Mouse (Mus musculus) heart, postnatal 0 days (tissue): ENCODE data around the gene 1110008L16Rik. TPM values are rescaled to one million over a fixed set of nuclear protein-coding genes. Genes with fewer than 3 reads are reported as not detected.
A peak's percentile ranks its signal among the peaks of the same experiment; 100 is the strongest.

Experiments
- ATAC-seq: fragments of 200-750 bp; cut with Nextera tagmentation; 2 replicates; pipeline ENCODE4 v1.8.0; 2017; ENCODE audit warnings: low read depth, moderate number of reproducible peaks, moderate library complexity; ENCODE audit not compliant: insufficient read depth
- DNase-seq: peaks from one replicate; pipeline ENCODE4 v3.0.0-alpha.2; 2016; ENCODE audit warnings: low spot score
- H3K27ac ChIP-seq: fragments of 300-500 bp; sonication (generic); 2 replicates; pipeline ENCODE4 v1.5.1; 2014; ENCODE audit warnings: low read depth, mild to moderate bottlenecking
- H3K27me3 ChIP-seq: fragments of 300-500 bp; sonication (generic); 2 replicates; pipeline ENCODE4 v1.6.1; 2014; ENCODE audit warnings: low read length, mixed read lengths; ENCODE audit not compliant: control insufficient read depth, insufficient read depth
- H3K36me3 ChIP-seq: fragments of 300-500 bp; sonication (generic); replicated peaks from 2 replicates; pipeline ENCODE4 v1.6.1; 2014; ENCODE audit warnings: low read length, mixed read lengths; ENCODE audit not compliant: control insufficient read depth, insufficient read depth
- H3K4me1 ChIP-seq: fragments of 300-500 bp; sonication (generic); 2 replicates; pipeline ENCODE4 v1.6.1; 2014; ENCODE audit warnings: antibody characterized with exemption; ENCODE audit not compliant: control insufficient read depth, insufficient read depth
- H3K4me2 ChIP-seq: fragments of 300-500 bp; sonication (generic); 2 replicates; pipeline ENCODE4 v1.6.1; 2014; ENCODE audit warnings: low read depth, mild to moderate bottlenecking, low read length, moderate library complexity
- H3K4me3 ChIP-seq: fragments of 300-500 bp; sonication (generic); 2 replicates; pipeline ENCODE4 v1.5.1; 2014; ENCODE audit warnings: low read depth, low read length
- H3K9ac ChIP-seq: fragments of 300-500 bp; sonication (generic); replicated peaks from 2 replicates; pipeline ENCODE4 v1.6.1; 2014; ENCODE audit warnings: low read depth, low read length, mixed read lengths
- H3K9me3 ChIP-seq: fragments of 300-500 bp; sonication (generic); replicated peaks from 2 replicates; pipeline ENCODE4 v1.6.1; 2016; ENCODE audit warnings: low read length; ENCODE audit not compliant: control insufficient read depth
- CTCF ChIP-seq: IDR thresholded peaks from 2 replicates; pipeline ENCODE4 v1.5.1; 2016; ENCODE audit warnings: antibody characterized with exemption, control low read depth, low read depth
- EP300 ChIP-seq: IDR thresholded peaks from 2 replicates; pipeline ENCODE4 v1.6.1; 2016; ENCODE audit warnings: antibody characterized with exemption, low read depth
- WGBS: fragments of 180-500 bp; shearing (Covaris S2); extraction: QIAGEN DNeasy Blood & Tissue Kit; methylation state at CpG from one replicate; pipeline ENCODE4 v1.1.7; 2014; 5-methylcytosine and 5-hydroxymethylcytosine counted together
- polyA plus RNA-seq: library from polyadenylated mRNA; unstranded; fragments of >200 nt; fragmentation: Nextera tagmentation; extraction: Ambion mirVana; gene quantifications from 2 replicates; pipeline ENCODE4 v1.2.1, GENCODE M21; 2015
- total RNA-seq: library from RNA; depleted of rRNA; stranded (reverse); fragments of >200 nt; gene quantifications from 2 replicates; pipeline ENCODE4 v1.2.3, GENCODE M21; 2014; ENCODE audit warnings: low replicate concordance

1110008L16Rik gene
- total and polyA plus RNA-seq, 2 experiments from 2014 or later: 6.0 to 7.3 TPM

DNA sequence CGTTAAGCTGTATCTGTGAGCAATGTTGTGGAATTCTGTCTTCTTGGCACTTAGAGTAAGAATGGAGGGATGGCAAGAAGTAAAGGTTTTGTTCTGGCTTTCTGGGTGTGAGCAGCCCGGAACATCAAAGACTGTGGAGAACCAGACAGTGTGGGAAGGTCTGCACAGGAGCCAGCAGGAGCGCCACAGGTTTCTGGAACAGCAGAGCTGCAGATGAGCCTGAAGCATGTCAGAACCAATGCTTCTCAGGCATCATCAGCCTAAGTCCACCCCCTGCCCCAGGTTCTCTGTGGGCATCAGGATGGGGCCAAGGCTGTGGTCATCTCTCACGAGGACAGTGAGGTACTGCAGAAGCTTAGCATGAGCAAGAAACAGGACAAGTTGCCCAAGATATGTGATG is 97.2 kb downstream of the 1110008L16Rik start:
- no peak overlapping the region for H3K9ac ChIP-seq
- no peak for TF ChIP-seq CTCF
- TF ChIP-seq EP300: no peak
- ATAC-seq (no peak), DNase-seq (no peak)
- no peak overlapping the region for H3K4me3 ChIP-seq
- no peaks in the 10 kb centered on the region for H3K36me3 ChIP-seq
- no peak overlapping the region for H3K4me2 ChIP-seq
- no peak overlapping the region for H3K27ac ChIP-seq
- H3K27me3 ChIP-seq: no peaks in the 10 kb centered on the region
- peaks cover 14% of the 10 kb centered on the region for H3K4me1 ChIP-seq
- H3K9me3 ChIP-seq: no peaks in the 10 kb centered on the region
- WGBS: 93% methylated on average over 4 of the region's 4 CpGs

DNA sequence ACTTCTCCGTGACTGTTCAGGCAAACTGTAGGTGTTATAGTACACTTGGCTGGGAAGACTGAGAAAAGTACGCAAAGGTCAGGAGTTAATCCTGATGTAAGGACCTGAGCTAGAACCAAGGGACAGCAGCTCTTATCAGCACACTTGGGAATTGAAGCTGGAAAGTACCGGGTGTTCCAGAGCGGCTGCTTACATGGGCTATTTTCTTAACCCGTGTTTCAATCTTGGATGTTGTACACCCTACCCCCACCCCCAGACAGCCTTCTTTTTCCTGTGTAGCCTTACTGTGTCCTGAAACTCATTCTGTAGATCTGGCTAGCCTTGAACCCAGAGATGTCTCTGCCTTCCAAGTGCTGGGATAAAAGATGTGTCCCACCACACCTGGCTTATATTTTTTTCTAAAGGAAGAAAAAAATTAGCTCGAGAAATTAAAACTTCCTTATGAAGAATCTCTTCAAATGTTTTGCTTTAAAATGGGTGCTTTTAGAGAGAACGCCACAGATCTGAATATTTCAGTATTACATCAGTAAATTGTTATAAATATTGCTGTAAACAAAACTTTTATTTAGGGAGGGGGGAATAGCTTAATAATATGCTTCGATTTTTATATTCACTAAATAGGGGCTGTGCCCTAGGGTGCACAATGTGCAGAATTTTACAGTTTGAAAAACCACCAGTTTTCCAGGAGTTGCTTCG is 98.3 kb downstream of the 1110008L16Rik start:
- Histone ChIP-seq H3K9ac (peak overlapping the region; percentile 94), H3K27ac (peak overlapping the region; percentile 93), H3K36me3 (no peaks in the 10 kb centered on the region), H3K9me3 (no peaks in the 10 kb centered on the region), H3K27me3 (no peaks in the 10 kb centered on the region), H3K4me2 (peak overlapping the region; percentile 80), H3K4me3 (peak overlapping the region; percentile 96), H3K4me1 (peaks cover 14% of the 10 kb centered on the region)
- WGBS: 39% methylated on average over 9 of the region's 9 CpGs
- no peak for TF ChIP-seq EP300
- no peak for TF ChIP-seq CTCF
- peak; percentile 45 for DNase-seq
- ATAC-seq: no peak

DNA sequence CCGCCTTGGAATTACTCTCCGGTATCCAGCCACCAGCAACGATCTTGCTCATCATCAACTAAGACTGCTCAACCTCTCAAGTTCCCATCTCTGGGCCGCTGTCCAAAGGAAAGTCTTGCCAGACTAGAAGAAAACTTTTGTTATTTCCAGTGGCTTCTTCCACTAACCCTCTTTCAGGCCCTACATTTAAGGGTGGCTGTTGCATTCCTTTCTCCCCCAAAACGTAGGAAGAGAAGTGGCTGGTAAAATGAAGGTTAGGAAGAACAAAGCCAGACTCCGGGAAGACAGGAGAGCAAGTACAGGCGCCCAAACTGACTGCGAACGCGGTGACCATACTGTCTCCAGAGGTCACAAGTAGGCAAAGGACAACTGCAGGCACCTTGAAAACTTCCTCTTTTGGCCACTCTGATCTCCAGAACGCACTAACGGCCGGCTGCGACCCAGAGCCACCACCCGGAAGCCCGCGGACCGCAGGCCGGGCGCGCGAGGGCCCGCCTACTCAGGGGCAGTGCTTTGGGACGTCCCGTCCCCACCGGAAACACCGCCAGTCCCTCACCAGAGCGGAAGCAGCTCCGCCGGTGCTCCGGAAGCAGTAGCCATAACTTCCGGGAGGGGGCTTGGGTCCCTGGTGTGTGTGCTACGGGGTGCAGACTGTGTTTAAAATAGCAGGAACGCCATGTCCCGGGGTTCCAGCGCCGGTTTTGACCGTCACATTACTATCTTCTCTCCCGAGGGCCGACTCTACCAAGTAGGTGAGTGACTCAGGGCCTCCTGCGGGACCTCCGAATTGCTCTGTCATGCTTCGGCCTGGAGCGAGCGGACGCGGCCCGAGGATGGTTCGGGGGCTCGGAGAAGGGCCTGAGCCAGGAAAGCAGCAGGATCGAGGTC is 99.1 kb downstream of the 1110008L16Rik start:
- H3K27me3 ChIP-seq: no peaks in the 10 kb centered on the region
- H3K9ac ChIP-seq: peak overlapping the region; percentile 94
- peak overlapping the region; percentile 80 for H3K4me2 ChIP-seq
- TF ChIP-seq EP300 (peak; percentile 82; the same call in 1 of the 2 replicates), CTCF (no peak)
- ATAC-seq (peak; percentile 99), DNase-seq (peak; percentile 97)
- H3K9me3 ChIP-seq: no peaks in the 10 kb centered on the region
- WGBS: under 1% methylated on average over 51 of the region's 51 CpGs
- peaks cover 14% of the 10 kb centered on the region for H3K4me1 ChIP-seq
- peak overlapping the region; percentile 93 for H3K27ac ChIP-seq
- H3K4me3 ChIP-seq: peak overlapping the region; percentile 96
- H3K36me3 ChIP-seq: no peaks in the 10 kb centered on the region

DNA sequence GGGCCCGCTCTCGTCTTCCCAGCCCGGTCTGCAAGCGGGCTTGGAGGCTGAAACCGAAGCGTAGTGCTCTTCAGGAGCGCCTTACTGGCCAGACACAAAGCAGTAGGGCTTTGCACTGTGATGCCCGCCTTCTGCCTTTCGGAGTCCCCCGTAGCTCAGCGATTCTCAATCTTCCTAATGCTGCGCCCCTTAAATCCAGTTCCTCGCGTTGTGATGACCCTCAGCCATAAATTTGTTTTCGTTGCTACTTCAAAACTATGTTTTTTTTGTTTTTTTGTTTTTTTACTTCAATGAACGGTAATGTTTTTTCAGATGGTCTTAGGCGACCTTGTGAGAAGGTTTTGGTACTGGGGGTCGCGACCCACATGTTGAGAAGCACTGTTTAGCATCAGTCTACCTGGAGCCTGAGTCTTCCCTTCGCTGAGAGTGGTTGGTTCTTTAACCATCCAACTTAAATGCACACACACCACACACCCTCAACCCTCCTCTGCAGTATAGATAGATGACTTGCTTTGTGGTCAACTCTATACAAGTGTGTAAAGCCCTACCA is 99.8 kb downstream of the 1110008L16Rik start:
- Histone ChIP-seq H3K9me3 (no peaks in the 10 kb centered on the region), H3K27ac (peak overlapping the region; percentile 93), H3K4me3 (peak overlapping the region; percentile 96), H3K4me2 (peak overlapping the region; percentile 80), H3K9ac (peak overlapping the region; percentile 94), H3K4me1 (peaks cover 14% of the 10 kb centered on the region), H3K36me3 (no peaks in the 10 kb centered on the region; the same call in 1 of the 2 replicates), H3K27me3 (no peaks in the 10 kb centered on the region)
- TF ChIP-seq CTCF: no peak
- no peak for TF ChIP-seq EP300
- WGBS: 1% methylated on average over 20 of the region's 20 CpGs
- ATAC-seq (0 out of 2 replicates have a peak, but pooled peaks have one; percentile 3), DNase-seq (no peak)

DNA sequence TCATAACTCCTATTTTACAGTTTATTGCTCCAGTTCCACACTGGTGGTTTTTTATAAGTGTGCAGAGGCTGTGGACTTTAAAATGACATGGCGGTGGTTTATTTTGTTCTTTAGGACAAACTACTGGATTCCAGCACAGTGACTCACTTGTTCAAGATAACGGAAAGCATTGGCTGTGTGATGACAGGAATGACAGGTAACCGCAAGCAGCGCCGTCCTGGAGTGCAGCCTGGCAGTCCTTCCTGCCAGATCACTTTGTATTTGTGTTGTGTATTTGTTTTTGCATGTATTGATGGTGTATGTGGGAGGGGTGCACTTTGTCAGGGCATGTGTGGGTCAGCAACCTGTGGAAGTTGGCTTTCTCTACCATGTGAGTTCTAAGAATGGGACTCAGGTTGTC is 108.5 kb downstream of the 1110008L16Rik start:
- Histone ChIP-seq H3K9ac (0 out of 2 replicates have a peak overlapping the region, but pooled peaks have one; percentile 3), H3K9me3 (no peaks in the 10 kb centered on the region), H3K4me2 (no peak overlapping the region), H3K36me3 (peaks cover 38% of the 10 kb centered on the region), H3K27me3 (no peaks in the 10 kb centered on the region), H3K4me3 (no peak overlapping the region), H3K27ac (no peak overlapping the region), H3K4me1 (no peaks in the 10 kb centered on the region)
- TF ChIP-seq EP300 (no peak), CTCF (no peak)
- no peak for ATAC-seq
- 24% methylated on average over 5 of the region's 5 CpGs for WGBS
- no peak for DNase-seq
